Mouse (Mus musculus) kidney, embryonic 16.5 days (tissue): ENCODE measurements around the gene Prss44. TPM values are rescaled to one million over a fixed set of nuclear protein-coding genes. Genes with fewer than 3 reads are reported as not detected.
"Not testable (repeated sequence)": the region's sequence is repeated elsewhere in the genome, so short reads cannot be mapped to it uniquely, and the experiment has no call there.

ENCODE experiments used
- ATAC-seq: fragments of 200-750 bp; cut with Nextera tagmentation; 2 replicates; pipeline ENCODE4 v1.8.0; 2017; ENCODE audit warnings: moderate TSS enrichment; ENCODE audit not compliant: low FRiP score, low TSS enrichment
- H3K27ac ChIP-seq: fragments of 300-500 bp; sonication (generic); 2 replicates; pipeline ENCODE4 v1.5.1; 2014; ENCODE audit warnings: low read length
- H3K27me3 ChIP-seq: fragments of 300-500 bp; sonication (generic); 2 replicates; pipeline ENCODE4 v1.6.1; 2014; ENCODE audit warnings: low read length, control low read depth, mixed read lengths; ENCODE audit not compliant: insufficient read depth
- H3K36me3 ChIP-seq: fragments of 300-500 bp; sonication (generic); 2 replicates; pipeline ENCODE4 v1.6.1; 2014; ENCODE audit warnings: low read length, control low read depth, mixed read lengths; ENCODE audit not compliant: insufficient read depth
- H3K4me1 ChIP-seq: fragments of 300-500 bp; sonication (generic); 2 replicates; pipeline ENCODE4 v1.6.1; 2014; ENCODE audit warnings: low read length, control low read depth, mixed read lengths; ENCODE audit not compliant: insufficient read depth
- H3K4me2 ChIP-seq: fragments of 300-500 bp; sonication (generic); replicated peaks from 2 replicates; pipeline ENCODE4 v1.6.1; 2014; ENCODE audit warnings: low read depth, low read length
- H3K4me3 ChIP-seq: fragments of 300-500 bp; sonication (generic); 2 replicates; pipeline ENCODE4 v1.5.1; 2014; ENCODE audit warnings: mild to moderate bottlenecking, low read length
- H3K9ac ChIP-seq: fragments of 300-500 bp; sonication (generic); replicated peaks from 2 replicates; pipeline ENCODE4 v1.6.1; 2014; ENCODE audit warnings: low read length
- H3K9me3 ChIP-seq: fragments of 300-500 bp; sonication (generic); 2 replicates; pipeline ENCODE4 v1.6.1; 2016; ENCODE audit warnings: low read length, control low read depth
- whole genome bisulfite sequencing: fragments of 180-500 bp; shearing (Covaris S2); extraction: QIAGEN DNeasy Blood & Tissue Kit; methylation state at CpG from one replicate; pipeline ENCODE4 v1.1.7; 2014; 5-methylcytosine and 5-hydroxymethylcytosine counted together
- polyA plus RNA-seq: library from polyadenylated mRNA; unstranded; fragments of >200 nt; fragmentation: Nextera tagmentation; extraction: Ambion mirVana; gene quantifications from 2 replicates; pipeline ENCODE4 v1.2.1, GENCODE M21; 2015

Prss44 gene
- polyA plus RNA-seq, 1 experiment from 2014 or later: not detected

DNA sequence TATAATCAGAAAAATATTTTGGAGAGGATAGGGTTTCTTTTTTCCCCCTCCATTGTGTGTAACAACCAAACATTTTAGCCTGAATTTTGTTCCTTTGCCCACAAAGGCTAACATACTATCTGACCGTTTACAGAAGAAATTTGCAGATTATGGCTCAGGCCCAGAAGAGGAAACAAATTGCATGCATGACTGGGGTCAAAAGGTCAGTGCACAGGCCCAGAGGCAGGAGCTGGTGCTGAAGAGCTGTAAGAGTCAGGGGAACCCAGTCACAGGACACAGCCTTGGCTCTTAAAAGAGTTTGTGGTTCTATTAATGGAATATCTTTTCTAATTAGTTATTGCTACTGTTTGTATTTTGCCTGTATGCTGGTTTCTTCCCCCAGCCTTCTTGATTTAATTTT is 30.2 kb upstream of the Prss44 start:
- no peak for ATAC-seq
- Histone ChIP-seq H3K9me3 (no peaks in the 10 kb centered on the region), H3K4me3 (no peak overlapping the region), H3K9ac (no peak overlapping the region), H3K4me1 (peaks cover 9% of the 10 kb centered on the region; the same call in 1 of the 2 replicates), H3K36me3 (no peaks in the 10 kb centered on the region), H3K27me3 (no peaks in the 10 kb centered on the region; the same call in 1 of the 2 replicates), H3K4me2 (no peak overlapping the region), H3K27ac (no peak overlapping the region)
- WGBS: 42% methylated on average over 1 of the region's 1 CpGs

DNA sequence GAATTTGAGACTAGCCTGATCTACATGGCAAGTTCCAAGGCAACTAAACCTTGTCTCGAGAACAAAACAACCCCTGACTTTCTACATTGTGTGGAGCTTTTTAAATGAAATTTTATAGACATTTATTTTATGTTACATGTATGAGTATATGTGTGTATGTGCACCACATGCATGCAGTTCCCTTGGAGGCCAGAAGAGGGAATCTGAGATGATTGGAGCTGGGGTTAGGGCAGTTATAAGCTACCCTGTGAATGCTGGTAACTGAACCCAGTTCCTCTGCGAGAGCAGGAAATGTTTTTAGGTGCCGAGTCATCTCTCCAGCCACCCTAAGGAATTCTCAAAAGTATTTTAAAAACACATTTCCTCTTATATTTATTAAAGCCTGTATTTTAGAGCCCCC is 25.6 kb upstream of the Prss44 start:
- Histone ChIP-seq H3K27ac (no peak overlapping the region), H3K4me3 (no peak overlapping the region), H3K4me2 (no peak overlapping the region), H3K9me3 (no peaks in the 10 kb centered on the region), H3K9ac (no peak overlapping the region), H3K36me3 (no peaks in the 10 kb centered on the region), H3K27me3 (no peaks in the 10 kb centered on the region), H3K4me1 (no peaks in the 10 kb centered on the region)
- ATAC-seq: no peak
- 88% methylated on average over 3 of the region's 3 CpGs for WGBS

DNA sequence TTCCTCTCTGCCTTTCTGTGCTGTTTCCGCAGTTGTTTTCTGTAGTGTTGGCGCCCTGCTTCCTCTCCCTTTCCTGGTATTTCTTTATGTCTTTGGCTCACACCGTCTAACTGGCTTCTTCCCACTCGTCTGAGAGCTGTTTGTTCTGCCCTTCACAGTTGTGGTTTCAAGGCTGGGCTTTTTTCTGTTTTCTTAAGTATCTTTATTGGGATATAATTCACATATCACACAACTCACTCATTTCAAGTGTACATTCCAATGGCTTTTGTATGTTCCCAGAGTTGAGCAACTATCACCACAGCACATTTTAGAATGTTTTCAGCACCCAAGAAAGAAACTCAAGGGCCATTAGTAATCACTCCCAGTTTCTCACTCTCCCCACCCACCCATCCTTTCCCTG is 23.3 kb upstream of the Prss44 start:
- H3K36me3 ChIP-seq: no peaks in the 10 kb centered on the region
- ATAC-seq: no peak
- no peak overlapping the region for H3K9ac ChIP-seq
- no peak overlapping the region for H3K4me3 ChIP-seq
- no peaks in the 10 kb centered on the region for H3K27me3 ChIP-seq
- H3K4me2 ChIP-seq: no peak overlapping the region
- H3K4me1 ChIP-seq: no peaks in the 10 kb centered on the region
- WGBS: 62% methylated on average over 4 of the region's 4 CpGs
- H3K27ac ChIP-seq: no peak overlapping the region
- H3K9me3 ChIP-seq: no peaks in the 10 kb centered on the region

DNA sequence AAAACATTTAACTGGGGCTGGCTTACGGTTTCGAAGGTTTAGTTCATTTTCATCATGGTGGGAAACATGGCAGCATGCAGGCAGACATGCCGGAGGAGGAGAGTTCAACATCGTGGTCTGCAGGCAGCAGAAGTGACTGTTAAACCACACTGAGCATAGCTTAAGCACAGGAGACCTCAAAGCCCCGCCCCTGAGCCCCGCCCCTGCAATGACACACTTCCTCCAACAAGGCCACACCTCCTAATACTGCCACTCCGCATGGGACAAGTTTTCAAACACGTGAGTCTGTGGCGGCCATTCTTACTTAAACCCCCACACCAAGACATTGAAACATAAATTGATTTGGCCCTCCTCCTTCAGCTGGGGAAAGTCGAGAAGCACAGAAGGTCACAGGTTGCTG is 16.8 kb upstream of the Prss44 start:
- H3K9ac ChIP-seq: no peak overlapping the region
- no peaks in the 10 kb centered on the region for H3K27me3 ChIP-seq
- H3K27ac ChIP-seq: no peak overlapping the region
- WGBS: 80% methylated on average over 10 of the region's 10 CpGs
- H3K4me1 ChIP-seq: no peaks in the 10 kb centered on the region
- H3K9me3 ChIP-seq: no peaks in the 10 kb centered on the region
- H3K4me2 ChIP-seq: no peak overlapping the region
- no peak overlapping the region for H3K4me3 ChIP-seq
- ATAC-seq: no peak
- no peaks in the 10 kb centered on the region for H3K36me3 ChIP-seq

DNA sequence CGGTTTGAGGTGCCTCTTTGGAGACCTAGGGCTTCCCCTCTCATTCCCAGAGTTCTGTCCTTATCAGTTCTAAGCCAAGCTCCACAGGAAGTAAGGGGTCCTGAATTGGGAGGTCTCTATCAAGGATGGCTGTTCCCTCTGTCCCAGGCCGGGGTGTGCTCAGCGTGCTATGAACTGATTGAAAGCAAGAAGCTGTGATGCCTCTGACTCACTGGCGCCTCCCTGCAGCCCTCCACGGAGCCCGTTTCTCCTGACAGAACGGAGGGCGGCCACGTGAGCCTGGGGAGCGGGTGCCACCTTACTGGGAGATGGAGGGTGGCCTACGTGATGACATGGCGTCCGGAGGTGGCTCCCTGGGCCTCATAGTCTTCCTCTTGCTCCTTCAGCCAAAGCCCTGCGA is 15.9 kb upstream of the Prss44 start, which contains the start of gene Prss42:
Prss42 (plus strand) TSS at position 301 of the 400 bp plus-strand sequence.
- WGBS: 93% methylated on average over 14 of the region's 14 CpGs
- Histone ChIP-seq H3K4me2 (no peak within 1 kb of the TSS), H3K27ac (no peak within 1 kb of the TSS), H3K4me1 (no peaks in the 10 kb centered on the region), H3K4me3 (no peak within 1 kb of the TSS), H3K27me3 (no peaks in the 10 kb centered on the region), H3K36me3 (no peaks in the 10 kb centered on the region), H3K9me3 (no peaks in the 10 kb centered on the region), H3K9ac (no peak within 1 kb of the TSS)
- no peak for ATAC-seq

DNA sequence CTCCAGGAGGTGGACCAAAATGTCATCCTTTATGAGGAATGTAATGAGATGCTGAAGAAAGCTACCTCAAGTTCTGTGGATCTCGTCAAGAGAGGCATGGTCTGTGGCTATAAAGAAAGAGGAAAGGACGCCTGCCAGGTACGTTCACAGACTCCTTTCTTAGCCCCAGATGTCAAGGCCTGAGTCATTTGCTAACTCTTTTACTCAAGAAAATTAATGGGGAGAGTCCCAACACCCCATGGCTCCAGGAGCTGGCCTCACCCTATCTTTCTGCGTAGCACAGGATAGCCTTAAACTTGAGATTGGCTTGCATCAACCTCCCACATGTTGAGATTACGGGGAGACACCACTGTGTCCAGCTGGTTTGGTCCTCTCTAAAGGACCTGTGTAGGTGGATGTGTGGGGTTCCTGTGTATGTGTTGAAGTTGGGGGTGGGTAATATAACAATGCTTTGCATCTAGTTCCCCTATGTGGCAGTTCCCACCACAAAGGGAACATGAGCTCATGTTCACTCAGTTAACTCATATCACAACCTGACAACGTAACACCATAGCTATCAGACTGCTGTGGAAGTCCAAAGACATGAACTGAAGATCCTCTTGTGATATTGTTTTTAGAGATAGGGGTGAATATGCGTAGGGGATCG is 12.8 kb upstream of the Prss44 start:
- H3K27me3 ChIP-seq: no peaks in the 10 kb centered on the region
- no peaks in the 10 kb centered on the region for H3K9me3 ChIP-seq
- H3K27ac ChIP-seq: no peak overlapping the region
- ATAC-seq: no peak
- H3K4me2 ChIP-seq: no peak overlapping the region
- WGBS: 89% methylated on average over 8 of the region's 8 CpGs
- no peak overlapping the region for H3K9ac ChIP-seq
- no peak overlapping the region for H3K4me3 ChIP-seq
- no peaks in the 10 kb centered on the region for H3K4me1 ChIP-seq
- H3K36me3 ChIP-seq: no peaks in the 10 kb centered on the region

DNA sequence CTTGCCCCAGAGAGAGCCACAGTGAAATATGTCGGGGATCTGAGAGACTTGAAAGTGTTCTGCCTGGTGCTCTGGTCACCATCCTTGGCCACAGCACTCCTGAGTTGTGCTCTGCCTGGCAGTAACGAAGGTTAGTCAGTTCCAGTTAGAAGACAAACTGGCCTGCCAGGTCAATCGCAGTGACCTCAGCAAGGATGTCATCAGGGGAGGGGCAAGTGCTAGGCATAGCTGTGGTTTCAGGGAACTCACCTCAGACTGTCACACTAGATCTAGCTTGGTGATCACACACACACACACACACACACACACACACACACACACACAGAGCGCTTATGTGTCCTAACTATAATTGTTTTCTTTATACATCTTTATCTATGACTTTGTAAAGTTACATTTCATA is 10.5 kb upstream of the Prss44 start:
- H3K36me3 ChIP-seq: no peaks in the 10 kb centered on the region
- no peak overlapping the region for H3K9ac ChIP-seq
- H3K27me3 ChIP-seq: no peaks in the 10 kb centered on the region
- WGBS: 62% methylated on average over 4 of the region's 4 CpGs
- H3K4me1 ChIP-seq: no peaks in the 10 kb centered on the region
- H3K4me3 ChIP-seq: no peak overlapping the region
- no peak for ATAC-seq
- no peak overlapping the region for H3K4me2 ChIP-seq
- H3K9me3 ChIP-seq: no peaks in the 10 kb centered on the region
- no peak overlapping the region for H3K27ac ChIP-seq

DNA sequence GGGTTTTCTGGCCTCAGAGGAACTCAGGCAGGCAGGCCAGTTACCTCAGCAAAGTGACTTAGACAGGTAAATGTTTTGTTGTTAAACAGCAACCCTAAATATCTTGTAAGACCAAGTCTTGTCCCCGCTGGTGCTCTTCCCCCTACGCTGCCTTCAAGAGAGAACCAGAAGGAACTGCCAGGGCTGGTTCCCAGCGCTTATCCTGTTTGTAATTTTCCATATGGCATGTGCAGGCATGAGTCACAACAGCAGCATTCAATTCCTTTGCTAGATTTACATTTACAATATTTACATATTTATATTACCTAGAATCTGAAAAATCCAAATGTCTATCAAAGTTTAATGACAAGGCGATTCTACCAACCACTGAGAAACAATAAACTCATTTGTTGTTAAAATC is 3.7 kb upstream of the Prss44 start:
- Histone ChIP-seq H3K27me3 (no peaks in the 10 kb centered on the region), H3K4me1 (no peaks in the 10 kb centered on the region), H3K27ac (no peak overlapping the region), H3K9ac (no peak overlapping the region), H3K4me3 (no peak overlapping the region), H3K4me2 (no peak overlapping the region), H3K9me3 (no peaks in the 10 kb centered on the region), H3K36me3 (no peaks in the 10 kb centered on the region)
- 81% methylated on average over 4 of the region's 4 CpGs for WGBS
- ATAC-seq: no peak

DNA sequence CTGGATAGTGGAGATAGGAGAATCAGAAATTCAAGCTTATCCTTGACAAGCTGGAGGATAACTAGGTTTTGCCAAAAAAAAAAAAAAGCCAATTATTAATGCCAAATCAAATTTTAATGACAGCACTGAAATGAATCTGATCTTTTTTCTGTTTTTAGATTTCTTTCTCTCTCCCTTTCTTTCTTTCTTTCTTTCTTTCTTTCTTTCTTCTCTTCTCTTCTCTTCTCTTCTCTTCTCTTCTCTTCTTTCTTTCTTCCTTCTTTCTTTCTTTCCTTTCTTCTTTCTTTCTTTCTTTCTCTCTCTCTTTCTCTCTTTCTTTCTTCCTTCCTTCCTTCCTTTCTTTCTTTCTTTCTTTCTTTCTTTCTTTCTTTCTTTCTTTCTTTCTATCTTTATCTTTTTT is 6.8 kb downstream of the Prss44 start:
- H3K4me2 ChIP-seq, H3K9me3 ChIP-seq, H3K27ac ChIP-seq, H3K36me3 ChIP-seq, H3K9ac ChIP-seq, H3K4me3 ChIP-seq, H3K27me3 ChIP-seq, ATAC-seq, H3K4me1 ChIP-seq: not testable (repeated sequence)

DNA sequence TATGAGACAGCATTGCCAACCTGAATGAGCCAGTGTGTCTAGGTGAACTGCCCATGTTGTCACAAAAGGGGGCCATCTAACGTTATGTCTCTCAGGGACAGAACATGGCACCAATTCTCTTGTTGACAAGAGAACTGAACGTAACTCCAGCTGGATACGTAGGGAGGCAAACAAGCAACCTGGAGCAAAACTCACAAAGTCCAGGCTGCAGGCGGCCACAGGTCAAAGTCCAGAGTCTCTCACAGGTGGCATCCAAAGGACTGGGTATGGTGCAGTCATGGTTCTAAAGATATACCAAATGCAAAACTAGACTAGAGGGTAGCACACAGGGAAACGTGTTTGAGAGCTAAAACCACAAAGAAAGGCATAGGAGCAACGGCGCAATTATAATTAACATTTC is 7.6 kb downstream of the Prss44 start:
- no peak overlapping the region for H3K27ac ChIP-seq
- H3K9ac ChIP-seq: no peak overlapping the region
- no peaks in the 10 kb centered on the region for H3K36me3 ChIP-seq
- no peak for ATAC-seq
- no peaks in the 10 kb centered on the region for H3K4me1 ChIP-seq
- no peaks in the 10 kb centered on the region for H3K9me3 ChIP-seq
- no peak overlapping the region for H3K4me3 ChIP-seq
- H3K4me2 ChIP-seq: no peak overlapping the region
- no peaks in the 10 kb centered on the region for H3K27me3 ChIP-seq
- 84% methylated on average over 7 of the region's 7 CpGs for WGBS
